Mouse (Mus musculus): ENCODE results near the gene Prok2. TPM values are rescaled to one million over a fixed set of nuclear protein-coding genes. Genes with fewer than 3 reads are reported as not detected.

Prok2 gene
- polyA plus RNA-seq, 1 experiment from 2014 or later, result 0.17 TPM

DNA sequence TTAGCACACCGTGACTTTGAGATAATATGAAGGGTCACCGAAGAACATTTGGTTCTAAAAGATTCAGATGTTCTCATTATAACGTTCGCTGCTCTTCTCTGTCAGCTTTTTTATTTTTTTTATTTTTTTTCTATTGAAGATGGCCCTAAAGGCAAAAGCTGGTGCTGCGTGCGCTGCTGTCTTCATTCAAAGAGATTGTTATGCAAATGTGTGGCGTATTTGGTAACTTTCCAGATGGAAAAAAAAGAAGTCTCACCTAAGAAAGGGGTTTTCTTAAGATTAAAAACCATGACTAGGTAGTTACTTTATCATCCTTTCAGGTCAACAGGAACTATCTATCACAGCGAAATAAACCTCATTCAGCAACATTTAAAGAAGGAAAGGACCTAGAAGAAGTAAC is 6.5 kb upstream of the Prok2 start:
- H3K9ac ChIP-seq (replicated peaks; ENCODE audit: low read length), result no peak overlapping the region
- ATAC-seq (ENCODE audit: low FRiP score, low TSS enrichment), result no peak
- WGBS, result 90% methylated on average over 8 of the region's 8 CpGs
- H3K27me3 ChIP-seq (ENCODE audit: insufficient read depth, low read length), result peaks cover 14% of the 10 kb centered on the region
- no peak overlapping the region for H3K4me3 ChIP-seq (ENCODE audit: low read length)
- H3K9me3 ChIP-seq (ENCODE audit: low read length), result no peaks in the 10 kb centered on the region
- H3K4me2 ChIP-seq (replicated peaks; ENCODE audit: low read depth, low read length), result no peak overlapping the region
- no peak overlapping the region for H3K27ac ChIP-seq (ENCODE audit: low read length)
- no peaks in the 10 kb centered on the region for H3K36me3 ChIP-seq (ENCODE audit: insufficient read depth, low read length)
- no peaks in the 10 kb centered on the region for H3K4me1 ChIP-seq (ENCODE audit: insufficient read depth, low read length)

DNA sequence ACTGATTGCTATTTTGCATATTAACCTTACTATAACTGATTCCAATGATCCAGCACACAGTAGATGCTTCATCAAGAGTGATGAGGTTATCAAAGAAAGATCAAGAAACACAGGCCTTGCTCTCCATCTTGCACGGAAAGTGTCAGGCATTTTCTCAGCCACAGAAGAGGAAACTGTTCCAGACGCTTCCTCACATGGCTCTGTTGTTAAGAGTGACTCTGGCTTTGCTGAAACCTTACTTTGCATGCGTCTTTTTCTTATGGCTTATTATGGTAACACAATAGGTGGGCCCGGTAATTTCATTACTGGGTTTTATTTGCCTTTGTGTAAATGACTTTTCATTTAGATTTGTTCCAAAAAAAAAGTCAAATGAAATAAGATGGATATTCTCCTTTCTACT is 5.7 kb upstream of the Prok2 start:
- Histone ChIP-seq H3K27ac (ENCODE audit: low read length) (no peak overlapping the region), H3K36me3 (ENCODE audit: insufficient read depth, low read length) (no peaks in the 10 kb centered on the region), H3K9ac (replicated peaks; ENCODE audit: low read length) (no peak overlapping the region), H3K4me2 (replicated peaks; ENCODE audit: low read depth, low read length) (no peak overlapping the region), H3K27me3 (ENCODE audit: insufficient read depth, low read length) (peaks cover 21% of the 10 kb centered on the region), H3K4me1 (ENCODE audit: insufficient read depth, low read length) (no peaks in the 10 kb centered on the region), H3K4me3 (ENCODE audit: low read length) (no peak overlapping the region), H3K9me3 (ENCODE audit: low read length) (no peaks in the 10 kb centered on the region)
- ATAC-seq (ENCODE audit: low FRiP score, low TSS enrichment), result no peak
- 91% methylated on average over 4 of the region's 4 CpGs for WGBS

DNA sequence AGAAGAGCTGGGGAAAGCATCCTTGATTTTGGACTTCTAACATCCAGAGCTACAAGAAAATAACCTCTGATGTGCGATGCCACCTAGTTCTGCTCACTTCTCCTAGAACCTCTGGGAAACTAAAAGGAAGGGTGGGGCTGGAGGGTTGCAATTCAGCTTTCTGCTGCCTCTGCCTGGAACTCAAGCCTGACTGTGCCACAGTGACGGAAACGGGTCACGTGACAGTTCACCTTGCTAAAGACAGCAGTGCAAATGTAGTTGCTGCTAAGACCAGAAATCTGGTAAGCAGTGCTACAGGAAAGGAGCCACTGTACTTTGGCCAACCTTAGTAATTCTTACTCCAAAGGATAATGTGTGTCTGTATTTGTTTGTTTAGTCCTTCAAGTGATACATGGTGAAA is 3.7 kb upstream of the Prok2 start:
- H3K4me2 ChIP-seq (replicated peaks; ENCODE audit: low read depth, low read length), result no peak overlapping the region
- H3K4me1 ChIP-seq (ENCODE audit: insufficient read depth, low read length), result peaks cover 15% of the 10 kb centered on the region
- no peak overlapping the region for H3K4me3 ChIP-seq (ENCODE audit: low read length)
- H3K27me3 ChIP-seq (ENCODE audit: insufficient read depth, low read length), result peaks cover 40% of the 10 kb centered on the region
- no peak overlapping the region for H3K9ac ChIP-seq (replicated peaks; ENCODE audit: low read length)
- ATAC-seq (ENCODE audit: low FRiP score, low TSS enrichment), result no peak
- 84% methylated on average over 4 of the region's 4 CpGs for WGBS
- no peaks in the 10 kb centered on the region for H3K36me3 ChIP-seq (ENCODE audit: insufficient read depth, low read length)
- H3K9me3 ChIP-seq (ENCODE audit: low read length), result no peaks in the 10 kb centered on the region
- H3K27ac ChIP-seq (ENCODE audit: low read length), result no peak overlapping the region

DNA sequence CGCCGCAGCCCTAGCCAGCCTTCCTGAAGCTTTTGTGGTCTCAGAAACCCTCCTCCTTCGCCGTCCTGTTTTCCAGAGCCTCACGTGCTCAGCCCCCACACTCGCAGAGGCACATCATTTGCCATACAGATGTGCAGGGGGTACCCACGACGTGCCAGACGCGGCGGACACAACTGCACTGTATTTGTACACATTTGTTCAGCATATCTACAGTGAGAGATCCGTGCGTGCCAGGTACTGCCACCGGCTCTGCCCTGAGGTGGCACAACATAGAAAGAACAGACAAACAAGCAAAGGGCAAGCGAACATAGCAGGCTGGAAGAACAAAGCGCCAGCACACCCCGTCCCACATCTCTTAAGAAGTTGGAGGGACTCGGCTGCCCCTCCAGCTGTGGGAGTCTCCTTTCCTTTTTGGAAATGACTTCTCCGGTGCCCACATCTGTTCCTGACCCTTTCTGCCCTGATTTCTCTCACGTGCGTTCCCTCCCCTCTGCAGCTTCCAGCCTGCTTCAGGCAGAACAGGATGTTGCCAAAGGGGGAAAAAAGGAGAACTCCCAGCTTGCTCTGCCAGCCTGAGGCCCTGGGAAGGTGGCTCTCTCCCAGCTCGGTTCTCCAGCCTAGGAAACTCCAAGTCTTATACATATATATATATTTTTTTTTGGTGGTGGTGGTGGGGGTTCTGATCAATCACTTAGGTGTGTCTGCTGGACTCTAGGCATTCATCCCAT is 548 bp upstream of the Prok2 start:
- 4% methylated on average over 22 of the region's 22 CpGs for WGBS
- Histone ChIP-seq H3K4me3 (ENCODE audit: low read length) (peak overlapping the region; percentile 46), H3K36me3 (ENCODE audit: insufficient read depth, low read length) (no peaks in the 10 kb centered on the region), H3K27ac (ENCODE audit: low read length) (no peak overlapping the region), H3K9me3 (ENCODE audit: low read length) (no peaks in the 10 kb centered on the region), H3K4me2 (replicated peaks; ENCODE audit: low read depth, low read length) (peak overlapping the region; percentile 95), H3K9ac (replicated peaks; ENCODE audit: low read length) (peak overlapping the region; percentile 47), H3K27me3 (ENCODE audit: insufficient read depth, low read length) (peaks cover 51% of the 10 kb centered on the region), H3K4me1 (ENCODE audit: insufficient read depth, low read length) (peaks cover 15% of the 10 kb centered on the region)
- no peak for ATAC-seq (ENCODE audit: low FRiP score, low TSS enrichment)

DNA sequence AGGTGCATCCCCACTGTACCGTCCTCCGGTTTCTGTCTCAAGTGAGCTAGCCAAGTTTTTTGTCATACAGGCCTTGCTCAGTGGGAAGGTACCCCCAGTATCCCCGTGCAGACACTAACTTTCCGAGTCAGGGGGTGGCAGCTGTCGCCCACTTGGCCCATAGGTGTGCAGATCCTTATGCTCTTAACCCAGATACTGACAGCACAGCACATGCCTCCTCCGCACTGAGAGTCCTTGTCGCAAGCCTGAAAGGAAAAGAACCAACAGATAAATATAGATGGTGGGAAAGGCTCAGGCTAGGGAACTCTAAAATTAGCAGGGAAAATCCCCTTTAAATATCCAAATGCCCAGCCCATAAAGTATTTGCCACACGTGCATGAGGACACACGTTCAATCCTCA is 3.8 kb downstream of the Prok2 start:
- WGBS, result 89% methylated on average over 9 of the region's 9 CpGs
- H3K27me3 ChIP-seq (ENCODE audit: insufficient read depth, low read length), result peaks cover 35% of the 10 kb centered on the region
- no peak overlapping the region for H3K27ac ChIP-seq (ENCODE audit: low read length)
- H3K9me3 ChIP-seq (ENCODE audit: low read length), result no peaks in the 10 kb centered on the region
- no peaks in the 10 kb centered on the region for H3K36me3 ChIP-seq (ENCODE audit: insufficient read depth, low read length)
- no peak overlapping the region for H3K4me2 ChIP-seq (replicated peaks; ENCODE audit: low read depth, low read length)
- peaks cover 15% of the 10 kb centered on the region for H3K4me1 ChIP-seq (ENCODE audit: insufficient read depth, low read length)
- H3K4me3 ChIP-seq (ENCODE audit: low read length), result no peak overlapping the region
- ATAC-seq (ENCODE audit: low FRiP score, low TSS enrichment), result no peak
- H3K9ac ChIP-seq (replicated peaks; ENCODE audit: low read length), result no peak overlapping the region

DNA sequence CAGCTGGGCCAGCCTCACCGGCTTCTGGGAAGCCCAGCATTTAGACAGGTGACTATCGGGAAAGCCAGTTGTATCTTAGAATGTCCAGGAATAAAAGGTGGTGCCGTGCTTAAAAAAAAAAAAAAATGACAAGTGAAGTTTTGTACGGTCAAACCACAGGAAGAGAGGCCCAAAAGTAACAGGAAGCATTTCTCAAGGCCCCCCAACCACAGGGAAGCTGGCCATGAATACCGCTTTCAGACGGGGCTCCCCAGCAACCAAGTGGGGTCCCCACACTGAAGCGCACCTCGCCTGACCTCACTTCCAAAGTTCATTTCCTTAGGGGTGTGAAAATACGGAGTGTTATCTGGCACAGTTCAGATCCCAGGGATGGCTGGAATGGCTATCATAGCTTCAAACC is 5.2 kb downstream of the Prok2 start:
- H3K9ac ChIP-seq (replicated peaks; ENCODE audit: low read length), result no peak overlapping the region
- peaks cover 6% of the 10 kb centered on the region for H3K4me1 ChIP-seq (ENCODE audit: insufficient read depth, low read length)
- ATAC-seq (ENCODE audit: low FRiP score, low TSS enrichment), result no peak
- WGBS, result 77% methylated on average over 9 of the region's 9 CpGs
- H3K36me3 ChIP-seq (ENCODE audit: insufficient read depth, low read length), result no peaks in the 10 kb centered on the region
- peaks cover 22% of the 10 kb centered on the region for H3K27me3 ChIP-seq (ENCODE audit: insufficient read depth, low read length)
- no peak overlapping the region for H3K4me2 ChIP-seq (replicated peaks; ENCODE audit: low read depth, low read length)
- H3K27ac ChIP-seq (ENCODE audit: low read length), result no peak overlapping the region
- H3K4me3 ChIP-seq (ENCODE audit: low read length), result no peak overlapping the region
- H3K9me3 ChIP-seq (ENCODE audit: low read length), result no peaks in the 10 kb centered on the region

DNA sequence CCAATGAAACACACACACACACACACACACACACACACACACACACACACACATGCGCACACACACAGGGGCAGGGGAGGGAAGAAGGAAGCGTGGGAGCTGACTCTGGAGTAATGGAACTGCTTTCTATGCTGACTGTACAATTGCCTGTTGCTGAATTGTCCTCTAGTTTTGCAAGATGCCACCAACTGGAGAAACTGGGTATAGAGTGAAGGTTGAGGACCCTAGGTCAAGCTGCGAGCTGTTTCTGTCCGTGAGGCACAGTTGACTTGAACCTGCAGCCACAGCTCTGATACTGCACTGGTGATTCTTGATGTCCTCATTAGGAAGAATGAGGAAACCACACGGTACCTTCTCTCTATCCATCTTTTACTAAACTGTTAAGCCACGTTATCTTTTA is 10.3 kb downstream of the Prok2 start:
- H3K36me3 ChIP-seq (ENCODE audit: insufficient read depth, low read length), result no peaks in the 10 kb centered on the region
- no peaks in the 10 kb centered on the region for H3K27me3 ChIP-seq (ENCODE audit: insufficient read depth, low read length)
- H3K4me1 ChIP-seq (ENCODE audit: insufficient read depth, low read length), result no peaks in the 10 kb centered on the region
- no peak for ATAC-seq (ENCODE audit: low FRiP score, low TSS enrichment)
- no peak overlapping the region for H3K4me3 ChIP-seq (ENCODE audit: low read length)
- H3K27ac ChIP-seq (ENCODE audit: low read length), result no peak overlapping the region
- no peak overlapping the region for H3K9ac ChIP-seq (replicated peaks; ENCODE audit: low read length)
- no peak overlapping the region for H3K4me2 ChIP-seq (replicated peaks; ENCODE audit: low read depth, low read length)
- no peaks in the 10 kb centered on the region for H3K9me3 ChIP-seq (ENCODE audit: low read length)
- WGBS, result 73% methylated on average over 6 of the region's 6 CpGs

DNA sequence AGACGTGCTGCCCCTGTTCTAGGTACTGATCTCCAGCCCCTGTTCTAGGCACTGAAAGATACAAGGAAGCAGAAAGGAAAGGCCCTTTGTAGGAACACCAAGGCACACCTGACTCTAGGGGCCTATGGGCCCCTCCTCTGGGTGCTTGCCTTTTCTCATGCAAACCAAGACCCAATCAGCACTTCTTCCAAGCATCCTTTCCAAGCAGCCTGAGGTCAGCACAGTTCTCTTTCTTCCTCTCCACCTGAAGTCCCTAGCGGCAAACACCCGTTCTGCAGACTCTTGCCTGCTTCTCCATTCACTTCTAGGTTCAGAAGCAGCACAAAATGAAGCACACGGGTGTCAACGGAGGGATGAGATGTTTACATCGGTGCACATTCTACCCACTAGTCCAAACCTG is 11.0 kb downstream of the Prok2 start:
- Histone ChIP-seq H3K4me1 (ENCODE audit: insufficient read depth, low read length) (no peaks in the 10 kb centered on the region), H3K9me3 (ENCODE audit: low read length) (no peaks in the 10 kb centered on the region), H3K4me2 (replicated peaks; ENCODE audit: low read depth, low read length) (no peak overlapping the region), H3K9ac (replicated peaks; ENCODE audit: low read length) (no peak overlapping the region), H3K27me3 (ENCODE audit: insufficient read depth, low read length) (no peaks in the 10 kb centered on the region), H3K4me3 (ENCODE audit: low read length) (no peak overlapping the region), H3K27ac (ENCODE audit: low read length) (no peak overlapping the region), H3K36me3 (ENCODE audit: insufficient read depth, low read length) (no peaks in the 10 kb centered on the region)
- ATAC-seq (ENCODE audit: low FRiP score, low TSS enrichment), result no peak
- WGBS, result 61% methylated on average over 6 of the region's 6 CpGs

DNA sequence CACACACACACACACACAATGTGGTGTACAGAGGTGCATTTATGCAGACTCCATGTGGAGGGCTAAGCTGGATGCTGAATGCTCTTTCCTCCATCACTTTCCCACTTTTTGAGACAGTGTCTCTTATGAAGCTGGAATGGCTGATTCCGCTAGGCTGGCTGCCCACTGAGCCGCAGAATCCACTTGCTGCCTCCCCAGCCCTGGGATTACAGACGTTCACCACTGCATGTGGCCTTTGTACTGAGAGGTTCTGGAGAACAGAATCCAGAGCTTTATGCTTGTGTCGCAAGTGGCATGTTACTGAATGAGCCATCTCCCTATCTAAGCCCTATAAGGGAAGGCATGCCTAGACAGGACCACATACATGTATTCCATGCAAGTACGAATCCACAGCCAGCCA is 12.9 kb downstream of the Prok2 start:
- Histone ChIP-seq H3K27ac (ENCODE audit: low read length) (no peak overlapping the region), H3K9me3 (ENCODE audit: low read length) (no peaks in the 10 kb centered on the region), H3K4me2 (replicated peaks; ENCODE audit: low read depth, low read length) (no peak overlapping the region), H3K27me3 (ENCODE audit: insufficient read depth, low read length) (no peaks in the 10 kb centered on the region), H3K4me1 (ENCODE audit: insufficient read depth, low read length) (no peaks in the 10 kb centered on the region), H3K9ac (replicated peaks; ENCODE audit: low read length) (no peak overlapping the region), H3K4me3 (ENCODE audit: low read length) (no peak overlapping the region), H3K36me3 (ENCODE audit: insufficient read depth, low read length) (no peaks in the 10 kb centered on the region)
- no peak for ATAC-seq (ENCODE audit: low FRiP score, low TSS enrichment)
- WGBS, result 86% methylated on average over 5 of the region's 5 CpGs

DNA sequence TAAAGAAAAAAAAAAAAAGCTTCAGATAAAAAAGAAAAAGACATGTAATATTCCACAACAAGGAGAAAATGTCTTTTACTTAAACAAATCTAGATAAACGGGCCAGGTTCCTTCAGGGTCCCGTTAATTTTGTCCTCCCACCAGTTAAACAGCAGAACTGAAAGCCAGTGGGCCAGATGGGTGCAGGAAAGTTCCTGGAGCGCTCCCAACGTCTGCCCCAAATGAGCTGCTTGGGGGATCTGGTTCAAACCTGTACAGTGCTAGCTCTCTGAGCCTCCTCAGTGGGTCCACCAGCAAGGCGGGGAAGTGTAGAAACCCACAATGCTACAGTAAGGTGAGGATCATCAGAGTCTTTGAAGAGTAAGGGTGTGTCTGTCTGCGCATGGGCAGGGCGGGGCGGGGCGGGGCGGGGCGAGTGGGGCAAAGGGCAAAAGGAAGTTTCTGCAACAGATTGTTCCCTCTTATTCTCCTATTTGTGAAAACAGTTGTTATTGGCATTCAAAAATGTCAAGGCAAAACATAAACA is 14.6 kb downstream of the Prok2 start:
- H3K9ac ChIP-seq (replicated peaks; ENCODE audit: low read length), result no peak overlapping the region
- WGBS, result 63% methylated on average over 11 of the region's 11 CpGs
- no peak for ATAC-seq (ENCODE audit: low FRiP score, low TSS enrichment)

More for the DNA sequence above, 14.6 kb downstream of the Prok2 start:
- Histone ChIP-seq H3K36me3 (ENCODE audit: insufficient read depth, low read length) (no peaks in the 10 kb centered on the region), H3K27ac (ENCODE audit: low read length) (no peak overlapping the region), H3K9me3 (ENCODE audit: low read length) (no peaks in the 10 kb centered on the region), H3K4me2 (replicated peaks; ENCODE audit: low read depth, low read length) (no peak overlapping the region), H3K4me3 (ENCODE audit: low read length) (no peak overlapping the region), H3K4me1 (ENCODE audit: insufficient read depth, low read length) (no peaks in the 10 kb centered on the region), H3K27me3 (ENCODE audit: insufficient read depth, low read length) (no peaks in the 10 kb centered on the region)
